24 mouse cellular contexts compared by ENCODE assay signal in the genomic region with DNA sequence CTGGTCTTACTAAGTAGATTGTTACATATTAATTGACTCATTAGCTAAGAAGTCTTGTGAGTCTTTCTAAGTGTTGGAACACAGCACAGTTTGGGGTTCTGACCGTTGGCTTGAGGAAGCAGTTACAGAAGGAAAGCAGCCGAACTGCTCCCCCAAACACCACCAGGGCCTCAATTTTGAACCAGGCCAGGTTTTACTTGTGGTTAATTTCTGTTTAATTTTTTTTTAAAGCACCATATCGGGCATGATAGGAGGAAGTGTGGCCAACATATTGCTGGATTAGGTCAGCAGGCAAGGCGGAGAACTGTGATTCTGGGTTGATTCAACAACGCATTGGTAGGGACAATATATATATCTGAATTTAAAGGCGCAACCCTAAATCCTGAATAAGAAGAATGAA.
DNase-seq lines count a peak whose midpoint lies in the region; ATAC-seq lines count a peak whose summit lies in the region.
"Had no signal": no experiment of that assay in that cellular context is flagged by ENCODE, and none has a peak within 500 bp of the region (broad histone marks: within the 10 kb centered on the region; RNA-seq: fewer than 3 reads in every experiment).

No protein-coding gene starts in this region.

- DNase-seq in limb, embryonic 10.5 days (ENCODE audit: low spot score) = no peak
- no peak for DNase-seq in kidney, postnatal 10 days
- no peak for DNase-seq in embryonic facial prominence, embryonic 10.5 days (ENCODE audit: low spot score)
- DNase-seq: adrenal gland, adult 8-10 months; adrenal gland, postnatal 25 days; cerebellum, adult 11-12 months; cerebellum, adult 8-10 months; cerebellum, postnatal 10 days; cerebellum, postnatal 36 days; gastrocnemius, postnatal 25 days; heart, adult 18-20 months; heart, postnatal 14 days; heart, postnatal 4 days had no signal

- H3K27ac ChIP-seq in neural tube, embryonic 13.5 days (replicated peaks) = peak overlapping the region; percentile 68
- H3K27ac ChIP-seq in neural tube, embryonic 15.5 days (replicated peaks) = no peak overlapping the region
- peak overlapping the region; percentile 81 for H3K27ac ChIP-seq in limb, embryonic 10.5 days
- H3K27ac ChIP-seq in limb, embryonic 13.5 days = peak overlapping the region; percentile 48; the same call in 1 of the 2 replicates
- no peak overlapping the region for H3K27ac ChIP-seq in embryonic facial prominence, embryonic 10.5 days (replicated peaks)
- H3K27ac ChIP-seq: embryonic facial prominence, embryonic 12.5 days; embryonic facial prominence, embryonic 15.5 days; heart, embryonic 10.5 days; heart, embryonic 13.5 days; hindbrain, embryonic 12.5 days; hindbrain, embryonic 15.5 days had no signal

- WGBS in neural tube, embryonic 13.5 days = 91% methylated on average over 6 of the region's 6 CpGs
- WGBS in neural tube, embryonic 15.5 days = 95% methylated on average over 6 of the region's 6 CpGs
- 76% methylated on average over 6 of the region's 6 CpGs for WGBS in limb, embryonic 10.5 days
- WGBS in limb, embryonic 13.5 days = 54% methylated on average over 6 of the region's 6 CpGs
- 92% methylated on average over 6 of the region's 6 CpGs for WGBS in embryonic facial prominence, embryonic 10.5 days

- no peak overlapping the region for H3K4me2 ChIP-seq in neural tube, embryonic 13.5 days
- H3K4me2 ChIP-seq in neural tube, embryonic 15.5 days = no peak overlapping the region
- H3K4me2 ChIP-seq in limb, embryonic 13.5 days (replicated peaks) = no peak overlapping the region; the same call in 1 of the 2 replicates
- H3K4me2 ChIP-seq: embryonic facial prominence, embryonic 12.5 days; embryonic facial prominence, embryonic 15.5 days; forebrain, embryonic 15.5 days; heart, embryonic 13.5 days; hindbrain, embryonic 12.5 days; hindbrain, embryonic 15.5 days had no signal

- H3K27me3 ChIP-seq in neural tube, embryonic 13.5 days = no peaks in the 10 kb centered on the region
- no peaks in the 10 kb centered on the region for H3K27me3 ChIP-seq in neural tube, embryonic 15.5 days (replicated peaks)
- H3K27me3 ChIP-seq in limb, embryonic 10.5 days (ENCODE audit: low read depth, poor library complexity, severe bottlenecking) = no peaks in the 10 kb centered on the region
- no peaks in the 10 kb centered on the region for H3K27me3 ChIP-seq in limb, embryonic 13.5 days
- no peaks in the 10 kb centered on the region for H3K27me3 ChIP-seq in embryonic facial prominence, embryonic 10.5 days (replicated peaks; ENCODE audit: low read depth, poor library complexity, severe bottlenecking)
- H3K27me3 ChIP-seq: embryonic facial prominence, embryonic 12.5 days; embryonic facial prominence, embryonic 15.5 days; forebrain, embryonic 15.5 days; hindbrain, embryonic 12.5 days; hindbrain, embryonic 15.5 days had no signal

- H3K9ac ChIP-seq in neural tube, embryonic 13.5 days = no peak overlapping the region
- no peak overlapping the region for H3K9ac ChIP-seq in neural tube, embryonic 15.5 days (replicated peaks)
- no peak overlapping the region for H3K9ac ChIP-seq in limb, embryonic 13.5 days
- H3K9ac ChIP-seq: embryonic facial prominence, embryonic 12.5 days; embryonic facial prominence, embryonic 15.5 days; forebrain, embryonic 15.5 days; heart, embryonic 13.5 days; hindbrain, embryonic 12.5 days; hindbrain, embryonic 15.5 days had no signal

- H3K36me3 ChIP-seq in neural tube, embryonic 13.5 days = no peaks in the 10 kb centered on the region
- no peaks in the 10 kb centered on the region for H3K36me3 ChIP-seq in neural tube, embryonic 15.5 days
- H3K36me3 ChIP-seq in limb, embryonic 10.5 days = no peaks in the 10 kb centered on the region
- no peaks in the 10 kb centered on the region for H3K36me3 ChIP-seq in limb, embryonic 13.5 days
- no peaks in the 10 kb centered on the region for H3K36me3 ChIP-seq in embryonic facial prominence, embryonic 10.5 days (replicated peaks)
- H3K36me3 ChIP-seq: embryonic facial prominence, embryonic 12.5 days; embryonic facial prominence, embryonic 15.5 days; forebrain, embryonic 15.5 days; heart, embryonic 10.5 days; heart, embryonic 13.5 days; hindbrain, embryonic 12.5 days; hindbrain, embryonic 15.5 days had no signal

- H3K4me3 ChIP-seq in neural tube, embryonic 13.5 days = no peak overlapping the region
- H3K4me3 ChIP-seq in neural tube, embryonic 15.5 days (replicated peaks) = no peak overlapping the region
- H3K4me3 ChIP-seq in limb, embryonic 10.5 days = no peak overlapping the region
- H3K4me3 ChIP-seq in limb, embryonic 13.5 days = no peak overlapping the region
- no peak overlapping the region for H3K4me3 ChIP-seq in embryonic facial prominence, embryonic 10.5 days
- H3K4me3 ChIP-seq: embryonic facial prominence, embryonic 12.5 days; embryonic facial prominence, embryonic 15.5 days; forebrain, embryonic 15.5 days; heart, embryonic 10.5 days; heart, embryonic 13.5 days; hindbrain, embryonic 12.5 days; hindbrain, embryonic 15.5 days had no signal

- no peak for ATAC-seq in neural tube, embryonic 13.5 days (ENCODE audit: low read depth)
- no peak for ATAC-seq in neural tube, embryonic 15.5 days (ENCODE audit: low FRiP score)
- no peak for ATAC-seq in limb, embryonic 13.5 days (ENCODE audit: low FRiP score, low read depth)
- ATAC-seq: CD4-positive, CD25-positive, alpha-beta regulatory T cell, adult 4 months had no signal

- no peaks in the 10 kb centered on the region for H3K9me3 ChIP-seq in neural tube, embryonic 13.5 days
- no peaks in the 10 kb centered on the region for H3K9me3 ChIP-seq in neural tube, embryonic 15.5 days (replicated peaks)
- H3K9me3 ChIP-seq in limb, embryonic 10.5 days (replicated peaks) = no peaks in the 10 kb centered on the region
- H3K9me3 ChIP-seq in limb, embryonic 13.5 days = no peaks in the 10 kb centered on the region
- H3K9me3 ChIP-seq in embryonic facial prominence, embryonic 10.5 days = no peaks in the 10 kb centered on the region
- H3K9me3 ChIP-seq: embryonic facial prominence, embryonic 12.5 days; embryonic facial prominence, embryonic 15.5 days; forebrain, embryonic 15.5 days; heart, embryonic 10.5 days; heart, embryonic 13.5 days; hindbrain, embryonic 12.5 days; hindbrain, embryonic 15.5 days had no signal

- peaks cover 41% of the 10 kb centered on the region for H3K4me1 ChIP-seq in neural tube, embryonic 13.5 days (replicated peaks)
- peaks cover 28% of the 10 kb centered on the region for H3K4me1 ChIP-seq in neural tube, embryonic 15.5 days
- H3K4me1 ChIP-seq in limb, embryonic 10.5 days = peaks cover 56% of the 10 kb centered on the region
- peaks cover 40% of the 10 kb centered on the region for H3K4me1 ChIP-seq in limb, embryonic 13.5 days
- peaks cover 10% of the 10 kb centered on the region for H3K4me1 ChIP-seq in embryonic facial prominence, embryonic 10.5 days

Comparison
In these comparisons a context has a peak if more than half of its experiments do, and no peak if none do; other contexts are left out.
1. H3K27ac ChIP-seq: peak in neural tube, embryonic 13.5 days (single experiment), limb, embryonic 10.5 days (single experiment) and limb, embryonic 13.5 days (single experiment); none in neural tube, embryonic 15.5 days (single experiment) and embryonic facial prominence, embryonic 10.5 days (single experiment).